Comparison of ENCODE assay signal across 14 mouse cellular contexts in the genomic region with DNA sequence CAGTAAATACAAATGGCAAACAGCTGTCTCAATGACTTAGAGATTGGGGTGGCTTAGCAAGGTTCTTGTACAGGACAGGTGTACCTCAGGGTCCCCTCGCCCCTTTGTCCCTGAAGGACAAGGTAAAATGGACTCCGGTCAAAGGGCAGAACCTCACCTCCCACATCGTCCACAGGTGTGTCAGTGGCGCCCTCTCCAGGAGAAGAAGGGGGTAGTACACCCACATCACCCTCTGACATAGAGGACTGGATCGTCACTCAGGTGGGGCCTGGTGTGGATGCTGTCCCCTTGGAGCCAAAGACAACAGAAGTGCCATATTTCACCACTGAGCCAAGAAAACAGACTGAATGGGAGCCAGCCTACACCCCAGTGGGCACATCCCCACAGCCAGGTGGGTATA. TPM values are rescaled to one million over a fixed set of nuclear protein-coding genes. Genes with fewer than 3 reads are reported as not detected.
"Had no signal": no experiment of that assay in that cellular context is flagged by ENCODE, and none has a peak within 500 bp of the region (broad histone marks: within the 10 kb centered on the region; RNA-seq: fewer than 3 reads in every experiment).

No protein-coding gene starts in this region.

- H3K4me3 ChIP-seq: left cerebral cortex, adult 2 months; limb, embryonic 15.5 days; liver, embryonic 13.5 days; midbrain, embryonic 12.5 days; neural tube, embryonic 13.5 days had no signal

- DNase-seq: kidney, adult 18-20 months; kidney, postnatal 10 days; kidney, postnatal 4 days; liver, embryonic 13.5 days; lung, adult 18-20 months; right cerebral cortex, postnatal 25 days; thymus, postnatal 4 days had no signal

- ATAC-seq: midbrain, embryonic 16.5 days had no signal

- H3K4me1 ChIP-seq: limb, embryonic 15.5 days; liver, embryonic 13.5 days; midbrain, embryonic 12.5 days; neural tube, embryonic 13.5 days had no signal

- H3K36me3 ChIP-seq: liver, embryonic 13.5 days; midbrain, embryonic 12.5 days; neural tube, embryonic 13.5 days had no signal

- H3K27me3 ChIP-seq: limb, embryonic 15.5 days; liver, embryonic 13.5 days; midbrain, embryonic 12.5 days; neural tube, embryonic 13.5 days had no signal

- H3K9me3 ChIP-seq: limb, embryonic 15.5 days; liver, embryonic 13.5 days; midbrain, embryonic 12.5 days; neural tube, embryonic 13.5 days had no signal

- H3K27ac ChIP-seq: left cerebral cortex, adult 2 months; limb, embryonic 15.5 days; liver, embryonic 13.5 days; midbrain, embryonic 12.5 days; neural tube, embryonic 13.5 days had no signal

- H3K4me2 ChIP-seq: limb, embryonic 15.5 days; liver, embryonic 13.5 days; midbrain, embryonic 12.5 days; neural tube, embryonic 13.5 days had no signal

- H3K9ac ChIP-seq: limb, embryonic 15.5 days; liver, embryonic 13.5 days; midbrain, embryonic 12.5 days; neural tube, embryonic 13.5 days had no signal

RNA-seq across cellular contexts. Expression of a gene that starts 34.3 kb away (rescaled TPM):
- total RNA-seq: megakaryocyte-erythroid progenitor cell, adult 5-6 weeks had no signal

RNA-seq across cellular contexts. Expression of a gene that starts 43.2 kb away (rescaled TPM):
- total RNA-seq: megakaryocyte-erythroid progenitor cell, adult 5-6 weeks had no signal
- polyA plus RNA-seq: small intestine, adult 2 months had no signal
